Mouse (Mus musculus): ENCODE results near the gene Dnajc13. TPM values are rescaled to one million over a fixed set of nuclear protein-coding genes. Genes with fewer than 3 reads are reported as not detected.
A peak's percentile ranks its signal among the peaks of the same experiment; 100 is the strongest.

The Dnajc13 gene
- polyA plus RNA-seq, 1 experiment from 2014 or later = 19.3 TPM

DNA sequence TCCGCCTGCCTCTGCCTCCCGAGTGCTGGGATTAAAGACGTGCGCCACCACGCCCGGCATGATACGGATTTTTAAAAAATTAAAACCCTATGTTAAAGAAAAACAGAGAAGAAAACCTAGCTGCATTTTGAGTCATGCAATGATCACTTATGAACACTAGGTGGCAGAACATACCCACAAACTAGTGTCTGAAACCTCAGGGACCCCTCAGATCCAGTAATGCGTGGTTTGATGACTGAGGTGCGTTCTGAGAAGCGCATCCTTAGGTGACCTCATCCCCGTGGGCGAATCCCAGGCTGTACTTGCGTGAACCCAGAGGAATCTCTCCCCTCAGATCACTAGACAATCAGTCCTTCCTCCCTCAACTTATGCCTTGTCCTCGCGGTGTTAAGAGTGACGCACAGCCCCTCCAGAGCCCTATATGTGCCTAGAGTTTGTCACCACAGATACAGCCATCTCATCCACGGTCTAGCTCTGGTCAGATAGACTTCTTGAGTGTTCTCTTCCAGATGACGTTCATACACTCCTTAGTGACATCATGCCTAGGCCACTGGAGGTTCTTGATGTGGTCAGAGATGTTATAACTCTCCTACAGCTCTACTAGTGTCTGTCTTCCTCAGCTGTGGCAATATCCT lies 14.9 kb upstream of the Dnajc13 start:
- Histone ChIP-seq H3K27me3 (no peaks in the 10 kb centered on the region), H3K36me3 (no peaks in the 10 kb centered on the region), H3K4me1 (no peaks in the 10 kb centered on the region), H3K4me2 (replicated peaks) (no peak overlapping the region), H3K4me3 (replicated peaks) (no peak overlapping the region), H3K9me3 (replicated peaks) (no peaks in the 10 kb centered on the region), H3K27ac (replicated peaks) (no peak overlapping the region), H3K9ac (no peak overlapping the region)
- ATAC-seq (ENCODE audit: insufficient number of reproducible peaks, low FRiP score, low TSS enrichment, low read depth) = no peak
- 21% methylated on average over 18 of the region's 18 CpGs for WGBS

- WGBS = 80% methylated on average over 17 of the region's 17 CpGs
- no peak for ATAC-seq (ENCODE audit: insufficient number of reproducible peaks, low FRiP score, low TSS enrichment, low read depth)
These were observed 12.5 kb upstream of the Dnajc13 start for GRCm38 (mm10) chr9:104275084-104275785.

GRCm38 (mm10) chr9:104272057-104272456 lies 9.3 kb upstream of the Dnajc13 start:
- no peaks in the 10 kb centered on the region for H3K36me3 ChIP-seq

More at GRCm38 (mm10) chr9:104275084-104275785, 12.5 kb upstream of the Dnajc13 start:
- H3K4me1 ChIP-seq = no peaks in the 10 kb centered on the region
- H3K4me3 ChIP-seq (replicated peaks) = no peak overlapping the region
- no peaks in the 10 kb centered on the region for H3K36me3 ChIP-seq
- no peak overlapping the region for H3K9ac ChIP-seq
- H3K9me3 ChIP-seq (replicated peaks) = no peaks in the 10 kb centered on the region
- no peak overlapping the region for H3K4me2 ChIP-seq (replicated peaks)
- no peaks in the 10 kb centered on the region for H3K27me3 ChIP-seq
- H3K27ac ChIP-seq (replicated peaks) = no peak overlapping the region

DNA sequence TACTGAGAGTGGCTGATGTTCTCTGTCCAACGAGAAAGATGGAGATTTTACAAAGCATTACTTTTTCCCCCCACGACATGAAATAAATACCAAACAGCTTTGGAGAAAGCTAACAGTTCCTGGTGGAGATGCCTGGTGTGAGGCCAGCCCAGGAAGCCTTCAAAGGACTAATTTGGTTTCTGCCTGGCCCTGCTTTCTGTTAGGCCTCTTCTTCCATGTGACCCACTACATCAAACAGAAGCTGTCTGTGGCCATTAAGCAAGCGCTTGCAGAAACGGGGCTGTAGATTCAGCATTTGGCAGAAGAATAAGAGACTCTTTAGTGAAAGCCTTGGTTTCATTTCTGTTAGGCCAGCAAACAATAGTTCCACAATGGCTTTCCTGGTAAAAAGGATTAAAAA lies 8.9 kb upstream of the Dnajc13 start:
- no peak overlapping the region for H3K4me3 ChIP-seq (replicated peaks)
- no peaks in the 10 kb centered on the region for H3K9me3 ChIP-seq (replicated peaks)
- ATAC-seq (ENCODE audit: insufficient number of reproducible peaks, low FRiP score, low TSS enrichment, low read depth) = no peak
- no peaks in the 10 kb centered on the region for H3K27me3 ChIP-seq
- H3K4me2 ChIP-seq (replicated peaks) = no peak overlapping the region
- no peak overlapping the region for H3K27ac ChIP-seq (replicated peaks)
- no peak overlapping the region for H3K9ac ChIP-seq
- H3K36me3 ChIP-seq = no peaks in the 10 kb centered on the region
- H3K4me1 ChIP-seq = no peaks in the 10 kb centered on the region
- WGBS = 62% methylated on average over 4 of the region's 4 CpGs

More at GRCm38 (mm10) chr9:104272057-104272456, 9.3 kb upstream of the Dnajc13 start:
- Histone ChIP-seq H3K4me3 (replicated peaks) (no peak overlapping the region), H3K9me3 (replicated peaks) (no peaks in the 10 kb centered on the region), H3K27ac (replicated peaks) (no peak overlapping the region), H3K4me1 (no peaks in the 10 kb centered on the region), H3K9ac (no peak overlapping the region), H3K27me3 (no peaks in the 10 kb centered on the region), H3K4me2 (replicated peaks) (no peak overlapping the region)
- ATAC-seq (ENCODE audit: insufficient number of reproducible peaks, low FRiP score, low TSS enrichment, low read depth) = no peak
- 72% methylated on average over 4 of the region's 4 CpGs for WGBS

GRCm38 (mm10) chr9:104269944-104270343 lies 7.2 kb upstream of the Dnajc13 start:
- Histone ChIP-seq H3K4me1 (no peaks in the 10 kb centered on the region), H3K4me3 (replicated peaks) (no peak overlapping the region), H3K9me3 (replicated peaks) (no peaks in the 10 kb centered on the region), H3K9ac (no peak overlapping the region), H3K27me3 (no peaks in the 10 kb centered on the region), H3K36me3 (no peaks in the 10 kb centered on the region), H3K4me2 (replicated peaks) (no peak overlapping the region), H3K27ac (replicated peaks) (no peak overlapping the region)
- no peak for ATAC-seq (ENCODE audit: insufficient number of reproducible peaks, low FRiP score, low TSS enrichment, low read depth)
- 64% methylated on average over 3 of the region's 3 CpGs for WGBS

DNA sequence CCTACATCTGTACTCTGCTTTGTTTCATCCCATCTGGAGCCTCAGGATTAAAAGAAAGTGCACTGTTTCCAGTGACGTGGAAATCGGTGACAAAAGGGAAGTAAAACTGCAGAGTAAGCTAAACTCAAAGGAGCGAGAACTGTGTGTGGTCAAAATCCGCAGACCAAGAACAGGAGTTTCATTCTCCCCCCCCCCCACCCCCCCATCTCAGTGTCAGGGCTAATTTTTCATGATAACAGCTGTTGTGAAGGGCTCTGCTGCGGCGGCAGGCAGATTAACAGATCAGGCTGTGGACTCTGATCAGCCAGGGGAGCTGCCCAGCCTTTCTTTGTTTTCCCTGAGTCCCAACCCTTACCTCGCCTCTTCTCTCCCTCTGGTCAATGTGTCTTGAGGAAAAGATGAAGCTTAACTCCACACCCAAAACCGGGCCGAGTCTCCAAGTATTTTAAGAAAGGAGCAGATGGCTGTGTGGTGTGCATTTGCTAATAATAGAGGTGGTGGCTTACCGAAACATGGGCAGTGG lies 6.7 kb upstream of the Dnajc13 start:
- Histone ChIP-seq H3K4me3 (replicated peaks) (no peak overlapping the region), H3K9ac (no peak overlapping the region), H3K36me3 (no peaks in the 10 kb centered on the region), H3K27ac (replicated peaks) (no peak overlapping the region), H3K4me1 (no peaks in the 10 kb centered on the region), H3K27me3 (no peaks in the 10 kb centered on the region), H3K4me2 (replicated peaks) (no peak overlapping the region), H3K9me3 (replicated peaks) (no peaks in the 10 kb centered on the region)
- WGBS = 36% methylated on average over 10 of the region's 10 CpGs
- ATAC-seq (ENCODE audit: insufficient number of reproducible peaks, low FRiP score, low TSS enrichment, low read depth) = 0 out of 2 replicates have a peak, but pooled peaks have one; percentile 11

GRCm38 (mm10) chr9:104264567-104264966 lies 1.8 kb upstream of the Dnajc13 start:
- 67% methylated on average over 2 of the region's 2 CpGs for WGBS
- Histone ChIP-seq H3K4me2 (replicated peaks) (no peak overlapping the region), H3K9me3 (replicated peaks) (no peaks in the 10 kb centered on the region), H3K27ac (replicated peaks) (no peak overlapping the region), H3K4me3 (replicated peaks) (no peak overlapping the region), H3K27me3 (no peaks in the 10 kb centered on the region), H3K4me1 (peaks cover 16% of the 10 kb centered on the region), H3K9ac (no peak overlapping the region), H3K36me3 (no peaks in the 10 kb centered on the region)
- no peak for ATAC-seq (ENCODE audit: insufficient number of reproducible peaks, low FRiP score, low TSS enrichment, low read depth)

DNA sequence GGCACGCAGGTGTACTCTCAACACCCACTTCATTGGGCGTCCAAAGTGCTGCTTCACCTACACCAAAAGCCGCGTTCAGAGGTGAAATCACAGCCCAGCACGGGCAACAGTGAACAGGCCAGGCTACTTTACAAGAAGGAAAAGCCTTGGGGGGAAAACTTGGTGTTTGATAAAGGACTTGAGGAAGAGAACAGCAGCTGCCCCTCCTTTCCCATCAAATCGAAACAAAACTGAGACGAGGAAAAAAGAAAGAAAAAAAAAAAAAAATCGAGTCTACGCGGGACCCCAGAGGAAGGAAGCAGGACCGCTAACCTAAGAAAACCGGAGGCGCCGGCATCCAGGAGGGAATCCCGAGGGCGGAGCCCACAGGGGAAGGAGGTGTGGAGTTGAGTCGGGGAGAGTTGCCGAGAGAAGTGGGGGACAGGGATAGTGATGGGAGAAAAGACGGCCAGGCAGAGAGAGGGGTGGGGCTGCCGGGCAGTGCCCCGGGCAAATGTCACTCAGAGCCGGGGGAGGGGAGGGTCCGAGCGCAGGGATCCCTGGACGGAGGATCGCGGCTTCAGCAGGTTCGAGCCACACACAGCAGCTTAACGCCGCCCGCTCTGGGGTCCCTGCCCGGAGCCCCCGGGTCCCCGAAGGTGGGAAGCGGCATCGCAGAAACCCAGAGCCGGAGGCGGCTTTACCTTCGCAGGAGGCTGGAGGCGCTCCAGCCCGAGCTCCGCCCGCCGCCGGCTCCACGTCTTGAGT lies 541 bp downstream of the Dnajc13 start:
- ATAC-seq (ENCODE audit: insufficient number of reproducible peaks, low FRiP score, low TSS enrichment, low read depth) = peak; percentile 71
- Histone ChIP-seq H3K36me3 (no peaks in the 10 kb centered on the region), H3K27ac (replicated peaks) (peak overlapping the region; percentile 88)

DNA sequence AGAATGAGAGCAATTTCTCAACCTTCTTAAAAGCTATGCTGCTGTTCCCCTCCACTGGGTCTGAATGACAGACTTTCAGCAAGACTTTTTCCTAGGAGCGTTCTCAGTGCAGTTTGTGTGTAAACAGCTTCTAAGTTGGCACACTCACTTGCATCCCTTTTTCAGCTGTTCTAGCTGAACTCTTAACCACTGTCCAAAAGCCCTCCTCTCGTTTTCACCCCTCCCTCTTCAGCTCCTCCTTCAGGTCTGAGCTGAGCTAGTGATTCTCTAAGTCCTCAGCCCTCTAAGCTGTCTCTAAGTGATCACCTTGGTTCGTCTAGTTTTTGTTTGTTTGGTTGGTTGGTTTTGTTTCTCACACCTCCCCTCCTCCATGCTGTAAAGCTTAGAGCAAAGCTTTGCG lies 2.4 kb downstream of the Dnajc13 start:
- Histone ChIP-seq H3K27me3 (no peaks in the 10 kb centered on the region), H3K4me1 (peaks cover 19% of the 10 kb centered on the region), H3K4me3 (replicated peaks) (no peak overlapping the region), H3K36me3 (no peaks in the 10 kb centered on the region), H3K9me3 (replicated peaks) (no peaks in the 10 kb centered on the region), H3K9ac (no peak overlapping the region), H3K4me2 (replicated peaks) (no peak overlapping the region), H3K27ac (replicated peaks) (0 out of 2 replicates have a peak overlapping the region, but pooled peaks have one; percentile 17)
- WGBS = 36% methylated on average over 4 of the region's 4 CpGs
- no peak for ATAC-seq (ENCODE audit: insufficient number of reproducible peaks, low FRiP score, low TSS enrichment, low read depth)

More for the DNA sequence above, 541 bp downstream of the Dnajc13 start:
- 1% methylated on average over 45 of the region's 46 CpGs for WGBS
- peaks cover 18% of the 10 kb centered on the region for H3K4me1 ChIP-seq
- no peaks in the 10 kb centered on the region for H3K9me3 ChIP-seq (replicated peaks)
- H3K4me3 ChIP-seq (replicated peaks) = peak overlapping the region; percentile 96
- H3K4me2 ChIP-seq (replicated peaks) = peak overlapping the region; percentile 81
- H3K27me3 ChIP-seq = no peaks in the 10 kb centered on the region
- peak overlapping the region; percentile 94 for H3K9ac ChIP-seq

- WGBS = 74% methylated on average over 2 of the region's 2 CpGs
These were observed 6.6 kb downstream of the Dnajc13 start for GRCm38 (mm10) chr9:104256085-104256484.

More at GRCm38 (mm10) chr9:104256085-104256484, 6.6 kb downstream of the Dnajc13 start:
- no peak overlapping the region for H3K9ac ChIP-seq
- ATAC-seq (ENCODE audit: insufficient number of reproducible peaks, low FRiP score, low TSS enrichment, low read depth) = no peak
- no peak overlapping the region for H3K27ac ChIP-seq (replicated peaks)
- no peak overlapping the region for H3K4me3 ChIP-seq (replicated peaks)
- H3K9me3 ChIP-seq (replicated peaks) = no peaks in the 10 kb centered on the region
- no peaks in the 10 kb centered on the region for H3K27me3 ChIP-seq
- no peaks in the 10 kb centered on the region for H3K36me3 ChIP-seq
- no peak overlapping the region for H3K4me2 ChIP-seq (replicated peaks)
- peaks cover 15% of the 10 kb centered on the region for H3K4me1 ChIP-seq
